Mouse (Mus musculus) forebrain, embryonic 10.5 days (tissue): Measurements from ENCODE around the gene Dgkb. TPM values are rescaled to one million over a fixed set of nuclear protein-coding genes. Genes with fewer than 3 reads are reported as not detected.

Source experiments
- DNase-seq: peaks from one replicate; pipeline ENCODE4 v3.0.0-alpha.2; 2017; ENCODE audit warnings: low spot score; ENCODE audit errors: extremely low spot score
- H3K27ac ChIP-seq: fragments of 300-500 bp; sonication (generic); 2 replicates; pipeline ENCODE4 v1.5.1; 2016; ENCODE audit warnings: mild to moderate bottlenecking
- H3K27me3 ChIP-seq: fragments of 300-500 bp; sonication (generic); 2 replicates; pipeline ENCODE4 v1.6.1; 2016; ENCODE audit warnings: mild to moderate bottlenecking; ENCODE audit not compliant: poor library complexity, severe bottlenecking
- H3K36me3 ChIP-seq: fragments of 300-500 bp; sonication (generic); replicated peaks from 2 replicates; pipeline ENCODE4 v1.6.1; 2016; ENCODE audit warnings: mild to moderate bottlenecking, moderate library complexity
- H3K4me1 ChIP-seq: fragments of 300-500 bp; sonication (generic); 2 replicates; pipeline ENCODE4 v1.6.1; 2016
- H3K4me3 ChIP-seq: fragments of 300-500 bp; sonication (generic); 2 replicates; pipeline ENCODE4 v1.5.1; 2016; ENCODE audit warnings: mild to moderate bottlenecking, moderate library complexity
- H3K9me3 ChIP-seq: fragments of 300-500 bp; sonication (generic); 2 replicates; pipeline ENCODE4 v1.6.1; 2016; ENCODE audit warnings: mild to moderate bottlenecking, moderate library complexity
- WGBS: fragments of 180-500 bp; shearing (Covaris S2); methylation state at CpG from one replicate; pipeline ENCODE4 v1.1.7; 2016; 5-methylcytosine and 5-hydroxymethylcytosine counted together
- polyA plus RNA-seq: library from polyadenylated mRNA; unstranded; fragments of >200 nt; fragmentation: Nextera tagmentation; extraction: Ambion mirVana; gene quantifications from 2 replicates; pipeline ENCODE4 v1.2.1, GENCODE M21; 2016

Dgkb gene
- polyA plus RNA-seq, 1 experiment from 2014 or later: 0.55 TPM

DNA sequence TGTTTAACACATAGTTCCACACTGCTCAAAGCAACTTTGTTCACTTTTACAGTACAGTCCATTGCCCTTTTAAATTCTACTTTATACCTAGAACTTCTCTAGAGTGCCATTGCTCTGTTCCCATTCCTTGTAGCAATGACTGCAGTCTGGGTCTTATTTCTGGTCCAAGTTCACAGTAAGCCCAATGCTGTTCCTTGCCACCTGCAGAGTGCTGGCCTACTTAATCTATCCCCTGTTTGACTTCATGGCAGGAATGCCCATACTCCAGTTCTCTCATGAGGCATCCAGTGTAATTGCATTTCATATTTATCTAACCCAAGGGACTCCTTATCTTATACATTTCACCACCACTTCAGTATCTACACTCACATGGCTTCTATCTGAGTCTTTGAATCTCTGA is 772.4 kb downstream of the Dgkb start:
- DNase-seq: no peak
- Histone ChIP-seq H3K9me3 (no peaks in the 10 kb centered on the region), H3K4me1 (no peaks in the 10 kb centered on the region; the same call in 1 of the 2 replicates), H3K36me3 (no peaks in the 10 kb centered on the region), H3K27ac (no peak overlapping the region), H3K27me3 (no peaks in the 10 kb centered on the region), H3K4me3 (no peak overlapping the region)

DNA sequence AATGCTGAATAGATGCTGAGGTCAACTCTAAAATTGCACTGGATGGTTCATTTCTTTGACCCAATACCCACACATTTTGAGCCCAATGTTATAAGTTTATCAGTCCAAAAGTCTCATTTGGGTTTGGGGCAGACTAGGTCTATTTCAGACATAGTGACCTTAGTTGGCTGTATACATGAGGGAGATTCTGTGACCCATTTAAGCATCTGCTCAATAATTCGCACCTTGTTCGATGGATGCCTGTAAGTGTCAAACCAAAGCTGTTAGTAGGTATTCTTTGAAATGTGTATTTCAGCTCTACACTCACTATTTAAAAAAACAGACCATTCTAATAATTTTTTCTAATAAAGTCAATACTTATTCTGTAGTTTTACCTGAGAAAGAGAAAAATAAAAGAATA is 776.1 kb downstream of the Dgkb start:
- 87% methylated on average over 2 of the region's 2 CpGs for WGBS

DNA sequence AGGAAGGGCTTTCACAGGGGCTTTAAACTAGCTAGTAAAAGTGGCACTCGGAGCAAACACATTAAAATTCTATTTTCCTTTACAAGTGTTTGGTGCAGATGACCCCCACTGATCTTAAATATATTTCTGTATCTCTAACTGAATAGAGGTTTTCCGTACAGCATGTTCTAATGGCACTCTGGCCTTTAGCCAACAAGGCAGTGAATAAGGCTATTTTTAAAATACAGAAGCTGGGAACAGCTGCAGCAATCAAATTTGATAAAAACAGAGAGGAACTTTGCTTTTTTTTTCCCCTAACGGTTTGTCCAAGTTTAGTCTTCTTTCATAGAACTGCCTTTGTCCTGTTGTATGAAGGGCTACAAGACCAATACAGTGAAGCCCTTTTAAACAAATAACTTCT is 776.5 kb downstream of the Dgkb start:
- H3K4me3 ChIP-seq: no peak overlapping the region
- 82% methylated on average over 3 of the region's 3 CpGs for WGBS
- H3K9me3 ChIP-seq: no peaks in the 10 kb centered on the region
- H3K27ac ChIP-seq: no peak overlapping the region
- no peak for DNase-seq
- peaks cover 12% of the 10 kb centered on the region for H3K4me1 ChIP-seq
- H3K36me3 ChIP-seq: no peaks in the 10 kb centered on the region
- H3K27me3 ChIP-seq: no peaks in the 10 kb centered on the region

More for the DNA sequence above, 776.1 kb downstream of the Dgkb start:
- DNase-seq: no peak
- H3K27ac ChIP-seq: no peak overlapping the region
- no peaks in the 10 kb centered on the region for H3K36me3 ChIP-seq
- peaks cover 12% of the 10 kb centered on the region for H3K4me1 ChIP-seq
- no peaks in the 10 kb centered on the region for H3K27me3 ChIP-seq
- no peaks in the 10 kb centered on the region for H3K9me3 ChIP-seq
- H3K4me3 ChIP-seq: no peak overlapping the region

DNA sequence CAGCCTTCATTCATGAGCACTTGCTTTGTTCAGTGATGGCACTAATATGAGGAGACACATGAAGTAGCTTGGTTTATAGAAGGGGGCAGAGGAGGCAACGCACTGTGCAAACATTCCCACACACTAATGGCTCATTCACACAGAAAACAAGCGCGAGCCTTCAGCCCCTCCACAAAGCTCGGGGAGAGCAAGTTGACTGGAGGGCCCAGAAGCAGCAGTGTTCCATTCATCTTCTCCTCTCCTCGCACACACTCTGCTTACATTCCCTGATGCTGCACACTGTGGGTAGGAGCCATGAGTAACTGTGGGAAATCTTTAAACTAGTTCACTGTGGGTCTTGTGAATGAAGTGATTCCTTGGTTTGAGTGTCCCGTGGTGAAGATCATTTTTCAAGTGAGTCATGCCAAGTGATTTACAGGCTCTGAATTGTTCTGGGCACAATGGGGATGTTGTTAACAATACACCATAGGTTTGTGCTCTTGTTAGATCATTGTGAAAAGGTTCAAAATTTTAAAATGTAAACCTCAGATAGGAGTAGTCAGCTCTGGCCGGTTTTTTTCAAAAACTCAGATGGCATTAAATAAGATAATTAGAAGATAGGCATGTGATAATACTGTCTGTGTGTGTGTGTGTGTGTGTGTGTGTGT is 779.0 kb downstream of the Dgkb start:
- H3K27ac ChIP-seq: no peak overlapping the region; the same call in 1 of the 2 replicates
- DNase-seq: peak; percentile 15

DNA sequence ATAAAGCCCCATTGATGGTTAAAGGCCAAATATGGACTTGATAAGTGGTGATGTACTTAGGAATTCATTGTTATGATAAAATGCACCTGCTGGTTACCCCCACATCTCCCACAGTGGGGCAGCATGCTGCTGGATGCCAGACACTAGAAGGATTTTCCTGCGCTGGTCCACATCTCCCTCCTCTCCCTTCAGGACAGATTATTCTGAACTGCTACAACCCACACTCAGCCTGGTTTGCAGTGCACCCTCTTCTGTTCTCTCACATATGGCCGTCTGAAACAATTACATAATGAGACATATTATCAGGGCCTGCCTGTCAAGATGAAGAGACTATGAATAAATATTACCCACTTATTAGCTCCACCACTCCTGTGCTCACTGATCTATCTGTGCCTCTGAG is 780.6 kb downstream of the Dgkb start:
- no peak overlapping the region for H3K4me3 ChIP-seq
- 47% methylated on average over 2 of the region's 2 CpGs for WGBS
- H3K4me1 ChIP-seq: peaks cover 12% of the 10 kb centered on the region
- H3K36me3 ChIP-seq: no peaks in the 10 kb centered on the region
- DNase-seq: no peak
- no peak overlapping the region for H3K27ac ChIP-seq
- H3K9me3 ChIP-seq: no peaks in the 10 kb centered on the region
- H3K27me3 ChIP-seq: no peaks in the 10 kb centered on the region

More for the DNA sequence above, 779.0 kb downstream of the Dgkb start:
- Histone ChIP-seq H3K4me1 (peaks cover 12% of the 10 kb centered on the region), H3K9me3 (no peaks in the 10 kb centered on the region), H3K4me3 (no peak overlapping the region), H3K27me3 (no peaks in the 10 kb centered on the region), H3K36me3 (no peaks in the 10 kb centered on the region)
- WGBS: 48% methylated on average over 7 of the region's 7 CpGs

DNA sequence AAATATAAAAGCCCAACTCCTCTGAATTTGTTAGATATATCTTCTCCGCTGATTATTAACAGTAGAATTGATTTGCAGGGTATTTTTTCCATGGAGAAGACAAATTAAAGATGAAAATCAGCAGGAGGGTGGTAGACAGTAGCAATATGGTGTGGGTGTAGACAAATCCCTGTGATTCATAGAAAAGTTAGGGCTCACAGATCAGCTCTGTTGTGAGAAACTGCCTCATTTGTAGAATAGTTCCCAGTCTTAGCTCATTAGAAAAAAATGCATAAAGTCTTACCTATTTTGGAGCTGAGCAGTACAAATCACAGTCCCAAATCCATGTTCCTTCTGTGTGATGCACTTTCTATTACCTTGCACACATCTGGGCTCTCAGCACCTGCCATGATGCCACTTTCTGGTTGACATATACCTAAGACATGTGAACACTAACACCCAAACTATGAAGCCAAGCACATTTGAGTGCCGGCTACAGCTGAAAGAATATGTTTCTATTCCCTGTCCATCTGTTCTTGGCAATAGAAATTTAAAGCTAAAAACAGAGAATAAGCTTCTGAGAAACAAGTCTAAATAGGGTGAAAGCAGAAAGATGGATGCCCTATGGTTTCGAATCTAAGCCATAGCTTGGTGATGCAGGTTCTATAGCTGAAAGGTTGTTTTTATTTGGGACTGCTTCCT is 782.8 kb downstream of the Dgkb start:
- no peak for DNase-seq
- Histone ChIP-seq H3K36me3 (no peaks in the 10 kb centered on the region), H3K27me3 (no peaks in the 10 kb centered on the region), H3K4me1 (peaks cover 12% of the 10 kb centered on the region), H3K9me3 (no peaks in the 10 kb centered on the region), H3K27ac (no peak overlapping the region), H3K4me3 (no peak overlapping the region)
- WGBS: 93% methylated on average over 3 of the region's 3 CpGs

DNA sequence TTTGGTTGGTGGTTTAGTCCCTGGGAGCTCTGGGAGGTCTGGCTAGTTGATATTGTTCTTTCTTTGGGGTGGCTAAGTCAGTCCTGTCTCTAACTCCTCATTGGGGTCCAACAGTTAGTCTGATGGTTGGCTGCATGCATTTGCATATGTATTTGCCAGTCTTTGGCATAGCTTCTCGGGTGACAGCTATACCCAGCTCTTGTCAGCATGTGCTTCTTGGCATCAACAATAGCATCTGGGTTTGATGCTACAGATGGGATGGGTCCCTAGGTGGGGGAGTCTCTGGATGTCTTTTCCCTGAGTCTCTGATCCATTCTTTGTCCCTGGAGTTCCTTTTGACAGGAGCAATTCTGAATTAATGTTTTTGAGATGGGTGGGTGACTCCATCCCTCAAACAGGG is 790.6 kb downstream of the Dgkb start:
- H3K27ac ChIP-seq: no peak overlapping the region
- H3K4me1 ChIP-seq: no peaks in the 10 kb centered on the region
- H3K9me3 ChIP-seq: no peaks in the 10 kb centered on the region
- 89% methylated on average over 1 of the region's 1 CpGs for WGBS
- no peak for DNase-seq
- H3K27me3 ChIP-seq: no peaks in the 10 kb centered on the region
- H3K4me3 ChIP-seq: no peak overlapping the region
- H3K36me3 ChIP-seq: no peaks in the 10 kb centered on the region

DNA sequence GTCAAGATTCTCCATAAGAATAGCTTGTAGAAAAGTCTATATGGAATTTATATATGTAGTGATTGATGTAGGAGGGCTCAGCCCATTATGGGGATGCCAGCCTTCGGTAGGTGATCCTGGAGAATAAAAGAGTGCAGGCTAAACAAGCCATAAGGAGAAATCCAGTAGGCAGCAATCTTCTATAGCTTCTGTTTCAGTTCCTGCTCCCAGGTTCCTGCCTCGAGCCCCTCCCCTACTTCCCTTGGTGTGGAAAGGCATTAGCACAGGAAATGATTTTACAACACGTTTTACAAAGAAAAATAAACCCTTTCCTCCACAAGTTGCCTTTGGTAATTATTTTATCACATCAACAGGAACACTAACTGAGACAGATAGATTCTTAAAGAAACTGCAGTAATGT is 850.7 kb downstream of the Dgkb start:
- Histone ChIP-seq H3K36me3 (no peaks in the 10 kb centered on the region), H3K9me3 (no peaks in the 10 kb centered on the region), H3K27me3 (no peaks in the 10 kb centered on the region), H3K4me1 (no peaks in the 10 kb centered on the region), H3K27ac (no peak overlapping the region), H3K4me3 (no peak overlapping the region)
- 79% methylated on average over 3 of the region's 3 CpGs for WGBS
- no peak for DNase-seq
